In genomic region chr17:31927895-31928626, GRCm38 (mm10) we compare ENCODE assay signal across 21 mouse cellular contexts.
DNase-seq lines count a peak whose midpoint lies in the region; ATAC-seq and TF ChIP-seq lines count a peak whose summit lies in the region.
"Had no signal": no experiment of that assay in that cellular context is flagged by ENCODE, and none has a peak within 500 bp of the region (broad histone marks: within the 10 kb centered on the region; RNA-seq: fewer than 3 reads in every experiment).

No protein-coding gene starts in this region.

- no peaks in the 10 kb centered on the region for H3K27me3 ChIP-seq in lung, postnatal 0 days (replicated peaks; ENCODE audit: insufficient read depth, low read length)
- H3K27me3 ChIP-seq: embryonic facial prominence, embryonic 12.5 days; intestine, embryonic 15.5 days; midbrain, embryonic 12.5 days had no signal

- no peaks in the 10 kb centered on the region for H3K36me3 ChIP-seq in lung, postnatal 0 days (ENCODE audit: insufficient read depth, low read length)
- H3K36me3 ChIP-seq: embryonic facial prominence, embryonic 12.5 days; intestine, embryonic 15.5 days; midbrain, embryonic 12.5 days had no signal

- no peak for ATAC-seq in lung, postnatal 0 days
- ATAC-seq: intestine, embryonic 15.5 days had no signal

- no peak overlapping the region for H3K27ac ChIP-seq in lung, postnatal 0 days (ENCODE audit: low read length)
- H3K27ac ChIP-seq: embryonic facial prominence, embryonic 12.5 days; hindbrain, embryonic 14.5 days; intestine, embryonic 15.5 days; macrophage; midbrain, embryonic 12.5 days; stomach, postnatal 0 days had no signal

- no peak overlapping the region for H3K4me3 ChIP-seq in lung, postnatal 0 days (ENCODE audit: low read depth, low read length)
- H3K4me3 ChIP-seq: embryonic facial prominence, embryonic 12.5 days; intestine, embryonic 15.5 days; midbrain, embryonic 12.5 days had no signal

- H3K9me3 ChIP-seq in lung, postnatal 0 days (ENCODE audit: low read length) = no peaks in the 10 kb centered on the region
- H3K9me3 ChIP-seq: embryonic facial prominence, embryonic 12.5 days; intestine, embryonic 15.5 days; midbrain, embryonic 12.5 days had no signal

- DNase-seq in frontal cortex, adult 2 months (ENCODE audit: extremely low spot score in 1 of 2, low spot score in 1 of 2) = peak; percentile 15 to 51
- DNase-seq in frontal cortex, postnatal 14 days (ENCODE audit: low spot score in 2 of 2) = no peak
- peak; percentile 48 for DNase-seq in lung, postnatal 0 days (ENCODE audit: low spot score)
- no peak for DNase-seq in lung, postnatal 10 days
- DNase-seq in brain, embryonic 18.5 days (ENCODE audit: low read depth, low spot score) = peak; percentile 54
- DNase-seq in right cerebral cortex, postnatal 25 days = peak; percentile 12
- no peak for DNase-seq in spleen, postnatal 14 days (ENCODE audit: low spot score in 2 of 2)
- DNase-seq in Muller cell, postnatal 12 days (ENCODE audit: inconsistent ontology term) = no peak
- DNase-seq: adrenal gland, adult 8-10 months; cerebellum, adult 18-20 months; heart, postnatal 14 days; kidney, postnatal 4 days; liver; lung, adult 2 months; thymus, postnatal 14 days had no signal

- no peak overlapping the region for H3K9ac ChIP-seq in lung, postnatal 0 days (replicated peaks; ENCODE audit: low read depth)
- H3K9ac ChIP-seq: hindbrain, embryonic 14.5 days; intestine, embryonic 15.5 days; midbrain, embryonic 12.5 days had no signal

- peaks cover 9% of the 10 kb centered on the region; the same call in 1 of the 2 replicates for H3K4me1 ChIP-seq in lung, postnatal 0 days (ENCODE audit: insufficient read depth, low read depth, low read length)

- no peak for TF ChIP-seq EP300 in lung, postnatal 0 days (IDR thresholded peaks at IDR 0.05)

- 81% methylated on average over 10 of the region's 10 CpGs for WGBS in lung, postnatal 0 days

- TF ChIP-seq CTCF in lung, postnatal 0 days (IDR thresholded peaks at IDR 0.05) = no peak

- no peak overlapping the region for H3K4me2 ChIP-seq in lung, postnatal 0 days (replicated peaks; ENCODE audit: low read depth, low read length)
- H3K4me2 ChIP-seq: embryonic facial prominence, embryonic 12.5 days; hindbrain, embryonic 14.5 days; intestine, embryonic 15.5 days; midbrain, embryonic 12.5 days had no signal

Comparison
In these comparisons a context has a peak if more than half of its experiments do, and no peak if none do; other contexts are left out.
1. DNase-seq: peak in frontal cortex, adult 2 months (2 of 2), lung, postnatal 0 days (single experiment), brain, embryonic 18.5 days (single experiment) and right cerebral cortex, postnatal 25 days (single experiment); none in frontal cortex, postnatal 14 days (0 of 2), lung, postnatal 10 days (single experiment), spleen, postnatal 14 days (0 of 2) and Muller cell, postnatal 12 days (single experiment).